Mouse (Mus musculus) G1E (cell line): ENCODE results near the gene Dppa1.

Source experiments
- CTCF ChIP-seq: IDR thresholded peaks from 2 replicates; pipeline ENCODE4 v1.5.1; 2012; ENCODE audit warnings: low read depth, low read length, inconsistent platforms, mixed read lengths
- GATA1 ChIP-seq: IDR thresholded peaks from 2 replicates; pipeline ENCODE4 v1.6.1; 2012; ENCODE audit warnings: borderline replicate concordance, low read length, inconsistent platforms, mixed read lengths
- GATA2 ChIP-seq: IDR thresholded peaks from 2 replicates; pipeline ENCODE4 v1.6.1; 2012; ENCODE audit warnings: low read depth, low read length, inconsistent platforms, borderline replicate concordance
- TAL1 ChIP-seq: conservative IDR thresholded peaks from 2 replicates; pipeline ENCODE4 v1.6.1; 2012; ENCODE audit warnings: low read depth, low read length, inconsistent platforms, mixed read lengths

GRCm38 (mm10) chr11:46564671-46565070 is 64.4 kb downstream of the Dppa1 start:
- TF ChIP-seq CTCF: no peak
- TF ChIP-seq TAL1: no peak
- no peak for TF ChIP-seq GATA1
- TF ChIP-seq GATA2: no peak
